Mouse (Mus musculus) bone marrow, adult 2 months (tissue): Measurements from ENCODE around the gene Gm45062. TPM values are rescaled to one million over a fixed set of nuclear protein-coding genes. Genes with fewer than 3 reads are reported as not detected.

Source experiments
- H3K27ac ChIP-seq: fragments of 200-500 bp; 2 replicates; pipeline ENCODE4 v1.5.1; 2012; ENCODE audit warnings: low read depth, mild to moderate bottlenecking, control low read depth, inconsistent platforms, low read length; ENCODE audit not compliant: control insufficient read depth, poor library complexity, insufficient read depth
- H3K4me1 ChIP-seq: fragments of 200-500 bp; 2 replicates; pipeline ENCODE4 v1.6.1; 2011; ENCODE audit warnings: low read length; ENCODE audit not compliant: control insufficient read depth, insufficient read depth
- H3K4me3 ChIP-seq: fragments of 200-500 bp; replicated peaks from 2 replicates; pipeline ENCODE3; 2011; ENCODE audit warnings: mild to moderate bottlenecking, low read depth, low read length, control low read depth; ENCODE audit not compliant: control insufficient read depth
- CTCF ChIP-seq: fragments of 200-500 bp; IDR thresholded peaks from 2 replicates; pipeline ENCODE4 v1.5.1; 2011; ENCODE audit warnings: low read length, control low read depth; ENCODE audit not compliant: control insufficient read depth, insufficient read depth
- POLR2A ChIP-seq: fragments of 200-500 bp; IDR thresholded peaks from 2 replicates; pipeline ENCODE4 v1.6.1; 2011; ENCODE audit warnings: low read depth, mild to moderate bottlenecking, control low read depth, low read length, borderline replicate concordance; ENCODE audit not compliant: control insufficient read depth
- whole genome bisulfite sequencing: fragments of 180-500 bp; shearing (Covaris S2); methylation state at CpG from one replicate; pipeline ENCODE4 v1.1.7; 2018; 5-methylcytosine and 5-hydroxymethylcytosine counted together
- polyA plus RNA-seq: library from polyadenylated mRNA; stranded (reverse); fragments of >200 nt; gene quantifications from 2 replicates; pipeline ENCODE4 v1.2.4, GENCODE M21; 2011; ENCODE audit warnings: low replicate concordance; ENCODE audit not compliant: missing spikeins, insufficient read depth, insufficient read length

Gm45062 gene
- polyA plus RNA-seq, 1 experiment: 4.1 TPM

DNA sequence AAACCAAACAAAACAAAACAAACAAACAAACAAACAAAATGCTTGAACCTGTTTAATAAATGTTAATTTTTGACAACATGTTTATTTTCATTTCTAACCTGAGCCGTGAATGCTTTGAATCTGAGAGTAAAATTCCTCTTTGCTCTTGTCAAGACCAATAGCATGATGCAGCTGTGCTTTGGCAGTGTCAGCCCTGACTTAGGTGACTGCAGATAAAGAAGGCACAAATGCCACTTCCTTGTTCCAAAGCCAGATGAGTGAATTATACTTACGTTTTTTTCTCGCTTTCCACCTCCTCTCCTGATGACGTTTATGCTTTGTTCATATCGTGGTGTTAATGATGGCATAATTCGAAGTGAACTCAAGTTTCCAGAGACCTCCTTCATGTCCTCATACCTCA lies 131.0 kb downstream of the Gm45062 start:
- no peaks in the 10 kb centered on the region for H3K4me1 ChIP-seq
- H3K4me3 ChIP-seq: no peak overlapping the region
- 82% methylated on average over 6 of the region's 6 CpGs for WGBS
- TF ChIP-seq CTCF (no peak), POLR2A (no peak)
- H3K27ac ChIP-seq: no peak overlapping the region

DNA sequence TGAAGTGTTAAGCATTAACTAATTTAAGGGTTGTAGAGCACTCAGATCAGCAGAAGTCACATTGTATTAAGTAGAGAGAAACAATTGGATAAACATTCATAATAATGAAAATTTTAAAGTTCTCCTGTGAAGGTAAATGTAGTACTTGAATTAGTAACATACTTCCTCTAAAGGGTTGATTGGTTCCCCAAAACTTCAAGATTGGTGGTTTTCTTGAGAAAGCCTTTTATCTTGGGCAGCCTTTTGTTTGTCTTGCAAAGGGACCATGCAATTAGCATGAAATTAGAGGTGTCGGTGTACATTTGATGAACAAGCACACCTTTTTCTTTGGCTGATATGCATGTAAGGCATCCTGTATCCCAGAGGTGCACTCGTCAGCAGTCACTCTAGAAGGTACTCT lies 131.7 kb downstream of the Gm45062 start:
- Histone ChIP-seq H3K4me1 (no peaks in the 10 kb centered on the region), H3K27ac (no peak overlapping the region), H3K4me3 (no peak overlapping the region)
- 80% methylated on average over 2 of the region's 2 CpGs for WGBS
- no peak for TF ChIP-seq POLR2A
- TF ChIP-seq CTCF: no peak

GRCm38 (mm10) chr6:8393029-8393428 lies 133.8 kb downstream of the Gm45062 start:
- WGBS: 66% methylated on average over 4 of the region's 4 CpGs
- H3K27ac ChIP-seq: no peak overlapping the region
- TF ChIP-seq CTCF: no peak
- TF ChIP-seq POLR2A: no peak

DNA sequence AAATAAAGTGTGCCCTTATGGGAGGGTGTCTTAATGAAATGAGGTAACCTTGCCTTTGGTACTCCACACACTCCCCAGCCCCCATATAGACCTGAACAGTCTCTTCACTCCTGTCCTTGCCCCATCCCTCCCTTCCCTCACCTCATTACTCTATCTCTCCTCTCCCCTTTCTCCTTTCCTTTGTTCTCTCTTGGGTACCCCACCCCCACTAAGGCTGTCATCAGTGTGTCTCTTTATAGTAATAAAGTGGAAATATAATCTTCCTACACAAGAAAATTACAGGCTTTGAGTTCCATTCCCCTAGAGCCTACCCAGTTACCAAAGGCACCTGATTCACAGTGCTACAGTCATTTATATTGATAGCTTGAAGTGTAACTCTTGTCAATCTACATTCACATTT lies 134.8 kb downstream of the Gm45062 start:
- no peaks in the 10 kb centered on the region for H3K4me1 ChIP-seq
- no peak overlapping the region for H3K4me3 ChIP-seq
- no peak for TF ChIP-seq POLR2A
- H3K27ac ChIP-seq: no peak overlapping the region

More at GRCm38 (mm10) chr6:8393029-8393428, 133.8 kb downstream of the Gm45062 start:
- Histone ChIP-seq H3K4me3 (no peak overlapping the region), H3K4me1 (no peaks in the 10 kb centered on the region)

GRCm38 (mm10) chr6:8395061-8395460 lies 135.8 kb downstream of the Gm45062 start:
- TF ChIP-seq CTCF: no peak
- no peak for TF ChIP-seq POLR2A
- Histone ChIP-seq H3K4me3 (no peak overlapping the region), H3K27ac (no peak overlapping the region), H3K4me1 (no peaks in the 10 kb centered on the region)
- WGBS: 76% methylated on average over 4 of the region's 4 CpGs

DNA sequence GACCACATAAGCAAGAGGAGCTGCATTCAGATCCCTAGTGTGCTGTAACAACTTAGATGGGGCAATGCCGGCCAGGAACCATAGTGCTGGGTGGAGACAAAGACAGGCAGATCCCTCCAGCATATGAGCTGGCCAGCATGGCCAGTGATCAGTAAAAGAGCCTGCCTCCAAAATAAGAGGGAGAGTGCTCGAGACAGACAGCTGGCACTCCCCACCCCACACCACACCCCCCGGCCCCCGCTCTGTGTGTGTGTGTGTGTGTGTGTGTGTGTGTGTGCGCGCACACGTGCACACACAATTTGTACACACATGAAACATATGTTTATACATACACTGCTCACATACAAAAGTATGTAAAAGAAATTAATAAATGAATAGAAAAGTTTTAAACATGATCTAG lies 138.0 kb downstream of the Gm45062 start:
- no peak for TF ChIP-seq CTCF
- no peak for TF ChIP-seq POLR2A
- no peaks in the 10 kb centered on the region for H3K4me1 ChIP-seq
- no peak overlapping the region for H3K27ac ChIP-seq
- 88% methylated on average over 7 of the region's 7 CpGs for WGBS
- H3K4me3 ChIP-seq: no peak overlapping the region

DNA sequence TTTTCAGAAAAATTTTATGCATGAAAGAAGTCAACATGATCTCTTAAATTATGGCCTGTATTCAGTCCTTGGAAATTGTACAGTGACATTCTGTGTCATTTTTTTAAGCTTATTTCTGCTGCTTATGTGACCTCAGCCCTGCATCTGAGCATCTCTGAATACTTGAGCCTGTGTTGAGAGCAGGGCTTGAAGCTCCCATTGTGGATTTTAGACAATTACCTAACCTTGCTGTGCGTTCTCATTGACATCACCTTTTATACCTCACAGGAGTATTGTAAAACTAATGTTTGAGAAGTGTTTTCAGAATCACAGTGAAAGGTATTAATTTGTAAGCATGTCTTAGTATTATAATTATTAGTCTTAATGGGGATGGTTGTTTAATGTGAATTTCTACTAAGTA lies 140.5 kb downstream of the Gm45062 start:
- no peak overlapping the region for H3K27ac ChIP-seq
- TF ChIP-seq POLR2A (no peak), CTCF (no peak)
- WGBS: 82% methylated on average over 1 of the region's 1 CpGs
- H3K4me3 ChIP-seq: no peak overlapping the region
- H3K4me1 ChIP-seq: no peaks in the 10 kb centered on the region

- Histone ChIP-seq H3K4me3 (no peak overlapping the region), H3K4me1 (no peaks in the 10 kb centered on the region), H3K27ac (no peak overlapping the region)
- TF ChIP-seq POLR2A (no peak), CTCF (no peak)
- 88% methylated on average over 5 of the region's 5 CpGs for WGBS
Measured at GRCm38 (mm10) chr6:8403127-8403526, 143.9 kb downstream of the Gm45062 start.

DNA sequence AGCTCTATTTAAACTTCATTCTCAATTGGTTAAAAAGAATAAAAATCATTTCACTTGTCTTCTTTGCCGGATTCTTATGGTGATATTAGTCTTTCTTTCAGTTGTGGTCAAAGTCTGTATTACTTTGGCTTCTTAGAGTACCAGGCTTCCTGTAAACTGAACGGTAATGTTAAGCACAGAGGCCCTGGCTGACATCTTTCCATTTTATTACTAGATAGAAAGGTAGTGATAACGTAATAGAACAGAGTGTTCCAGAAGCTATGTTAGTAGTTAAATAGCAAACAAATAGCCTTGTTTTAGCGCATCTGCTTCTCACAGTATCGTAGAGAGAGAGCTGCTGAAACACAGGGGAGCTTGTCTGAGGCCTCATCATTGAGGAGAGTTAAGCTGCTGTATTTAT lies 146.6 kb downstream of the Gm45062 start:
- Histone ChIP-seq H3K4me1 (no peaks in the 10 kb centered on the region), H3K4me3 (no peak overlapping the region), H3K27ac (no peak overlapping the region)
- no peak for TF ChIP-seq CTCF
- no peak for TF ChIP-seq POLR2A
- 85% methylated on average over 5 of the region's 5 CpGs for WGBS

DNA sequence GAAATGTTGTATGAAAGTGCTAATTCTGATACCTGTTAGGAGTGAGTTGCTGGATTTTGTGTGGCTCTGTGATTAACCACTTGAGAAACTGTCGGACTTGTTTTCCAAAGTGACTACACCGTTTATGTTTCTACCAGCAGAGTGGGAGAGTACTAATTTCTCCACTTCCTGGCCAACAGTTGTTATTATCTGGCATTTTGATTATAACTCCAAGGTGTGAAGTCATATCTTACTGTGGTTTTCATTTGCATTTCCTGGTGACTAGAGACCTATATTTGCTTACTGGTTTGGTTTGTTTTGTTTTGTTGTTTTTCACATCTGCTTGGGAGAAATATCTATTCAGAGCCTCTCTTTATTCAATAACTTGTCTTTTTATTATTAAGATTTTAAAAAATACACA lies 149.1 kb downstream of the Gm45062 start:
- 71% methylated on average over 2 of the region's 2 CpGs for WGBS
- Histone ChIP-seq H3K4me3 (no peak overlapping the region), H3K4me1 (no peaks in the 10 kb centered on the region; the same call in 1 of the 2 replicates), H3K27ac (no peak overlapping the region)
- TF ChIP-seq POLR2A: no peak
- TF ChIP-seq CTCF: no peak
